Mouse (Mus musculus): Measurements from ENCODE around the gene Rptor. TPM values are rescaled to one million over a fixed set of nuclear protein-coding genes. Genes with fewer than 3 reads are reported as not detected.

Gene Rptor
- total RNA-seq, 2 experiments from 2014 or later: 62.9 to 67.5 TPM

DNA sequence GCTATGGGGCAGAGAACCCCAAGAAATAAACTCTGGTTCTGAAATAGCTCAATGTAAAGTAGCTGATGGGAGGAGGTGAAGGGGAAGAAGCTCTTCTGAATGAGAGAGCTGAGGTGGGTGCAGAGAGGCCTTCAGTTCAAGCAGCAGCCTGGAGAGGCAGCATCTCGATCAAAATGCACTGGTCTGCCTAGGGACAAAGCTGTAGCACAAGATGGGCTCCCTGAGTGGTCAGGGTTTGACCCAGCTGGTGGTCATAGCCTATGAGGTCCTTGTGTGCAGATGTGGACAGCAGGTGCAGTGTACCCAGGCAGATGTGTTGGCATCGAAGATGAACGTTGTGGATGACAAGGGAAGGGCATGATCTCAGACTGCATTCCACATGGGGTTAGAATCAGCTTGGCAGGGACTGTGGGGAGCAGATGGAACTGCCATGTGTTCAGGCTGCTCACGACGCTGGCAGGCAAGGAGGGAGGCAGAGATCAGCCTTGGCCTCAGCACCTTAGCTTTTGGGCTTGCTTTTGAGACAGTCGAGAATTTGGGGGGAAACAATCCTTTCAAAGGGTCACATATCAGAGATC, 221.5 kb downstream of the Rptor start:
- no peak for DNase-seq (ENCODE audit: low spot score in 2 of 2)
- intact Hi-C loops (cut with DNase I): no loop called here

DNA sequence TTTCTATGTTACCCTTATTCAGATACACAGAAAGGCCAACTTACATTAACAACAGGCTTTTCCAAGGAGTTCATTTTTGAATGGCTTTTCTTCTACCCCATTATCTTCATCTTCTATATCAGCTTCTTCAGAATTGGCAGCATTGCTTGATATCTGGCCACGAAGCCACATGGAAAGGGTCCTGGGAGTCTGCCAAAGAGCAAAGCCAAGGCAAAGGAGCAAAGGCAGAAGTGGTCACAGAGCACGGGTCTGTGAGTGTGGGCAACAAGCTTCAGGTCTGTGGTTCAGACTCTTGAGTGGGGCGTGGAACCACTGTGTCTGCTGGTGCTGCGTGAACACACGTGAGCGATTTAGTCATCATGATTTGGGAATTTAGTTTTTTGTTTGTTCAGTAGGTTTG, 223.1 kb downstream of the Rptor start:
- no peak for DNase-seq (ENCODE audit: low spot score in 2 of 2)
- intact Hi-C loops (cut with DNase I): no loop called here

DNA sequence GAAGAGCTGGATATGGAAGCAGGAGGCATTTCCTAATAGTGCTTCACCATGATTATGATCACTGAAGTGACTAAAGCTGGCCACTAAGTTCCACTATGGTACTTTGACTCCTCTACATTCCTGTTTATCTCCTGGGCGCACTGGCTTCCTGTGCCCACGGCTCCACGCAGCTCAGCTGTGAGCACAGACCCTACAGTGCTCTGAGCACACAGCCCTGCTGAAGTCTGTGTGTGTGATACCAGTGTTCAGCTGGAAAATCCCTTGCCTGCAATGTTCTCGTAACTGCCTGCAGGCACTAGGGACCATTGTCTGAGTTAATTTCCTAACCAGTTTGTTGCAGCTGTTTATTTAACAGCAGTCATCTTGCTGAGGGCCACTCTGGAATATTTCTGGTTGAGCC, 223.5 kb downstream of the Rptor start:
- intact Hi-C loops (cut with DNase I): no loop called here
- DNase-seq (ENCODE audit: low spot score in 2 of 2): no peak

DNA sequence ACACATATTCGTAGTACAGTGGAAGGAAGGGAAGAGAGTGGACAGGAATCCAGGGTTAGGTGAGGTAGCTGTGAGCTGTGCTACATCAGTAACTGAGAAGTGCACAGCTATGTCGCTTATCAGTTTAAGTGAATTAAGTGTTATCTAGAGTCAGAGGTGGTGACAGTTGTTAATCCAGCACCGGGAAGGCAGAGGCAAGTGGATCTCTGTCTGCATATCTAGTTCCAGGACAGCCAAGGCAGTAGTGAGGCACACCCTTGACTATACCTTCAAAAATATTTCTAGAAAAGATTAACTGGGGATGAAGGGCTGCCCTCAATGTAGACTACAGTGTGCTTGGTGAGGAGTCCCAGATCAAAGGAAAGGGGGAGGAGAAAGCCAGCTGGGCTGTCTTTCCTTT, 226.4 kb downstream of the Rptor start:
- DNase-seq (ENCODE audit: low spot score in 2 of 2): no peak
- intact Hi-C loops (cut with DNase I): no loop called here

DNA sequence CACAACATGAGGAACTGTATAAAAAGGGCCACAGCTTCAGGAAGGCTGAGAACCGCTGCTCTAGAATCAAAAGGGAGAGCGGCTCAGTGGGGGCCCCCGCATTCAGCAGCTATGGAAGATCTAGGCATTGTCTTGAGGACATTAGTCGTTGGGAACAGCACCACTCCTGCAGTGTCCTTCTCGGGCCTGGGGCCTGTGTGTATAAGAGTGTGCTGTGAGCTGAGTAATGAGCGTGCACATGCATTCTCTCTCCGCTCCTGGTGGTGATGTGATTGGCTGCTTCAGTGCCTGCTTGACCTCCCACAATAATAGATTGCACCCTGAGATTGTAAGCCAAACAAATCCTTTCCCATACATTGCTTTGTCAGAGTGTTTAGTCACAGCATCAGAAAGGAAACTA, 229.0 kb downstream of the Rptor start:
- intact Hi-C loops (cut with DNase I): no loop called here
- no peak for DNase-seq (ENCODE audit: low spot score in 2 of 2)

DNA sequence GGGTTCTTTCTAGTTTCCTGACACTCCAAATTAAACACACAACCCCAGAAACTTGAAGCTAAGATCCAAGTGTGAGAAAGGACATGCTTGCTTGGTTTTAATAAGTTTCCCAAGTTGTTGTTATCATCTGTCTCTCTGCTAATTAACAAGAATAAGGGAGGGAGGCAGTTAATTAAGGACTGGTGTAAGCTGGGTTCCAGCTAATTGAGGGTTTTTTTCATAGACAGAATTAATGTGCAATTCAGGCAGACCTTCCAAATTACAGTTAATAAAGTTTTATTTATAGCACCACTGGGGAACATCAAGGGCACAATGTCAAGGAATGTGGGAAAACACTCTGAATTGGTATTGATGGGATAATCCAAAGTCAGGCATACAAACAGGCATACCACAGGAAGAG, 230.6 kb downstream of the Rptor start:
- DNase-seq (ENCODE audit: low spot score in 2 of 2): no peak
- intact Hi-C loops (cut with DNase I): no loop called here

DNA sequence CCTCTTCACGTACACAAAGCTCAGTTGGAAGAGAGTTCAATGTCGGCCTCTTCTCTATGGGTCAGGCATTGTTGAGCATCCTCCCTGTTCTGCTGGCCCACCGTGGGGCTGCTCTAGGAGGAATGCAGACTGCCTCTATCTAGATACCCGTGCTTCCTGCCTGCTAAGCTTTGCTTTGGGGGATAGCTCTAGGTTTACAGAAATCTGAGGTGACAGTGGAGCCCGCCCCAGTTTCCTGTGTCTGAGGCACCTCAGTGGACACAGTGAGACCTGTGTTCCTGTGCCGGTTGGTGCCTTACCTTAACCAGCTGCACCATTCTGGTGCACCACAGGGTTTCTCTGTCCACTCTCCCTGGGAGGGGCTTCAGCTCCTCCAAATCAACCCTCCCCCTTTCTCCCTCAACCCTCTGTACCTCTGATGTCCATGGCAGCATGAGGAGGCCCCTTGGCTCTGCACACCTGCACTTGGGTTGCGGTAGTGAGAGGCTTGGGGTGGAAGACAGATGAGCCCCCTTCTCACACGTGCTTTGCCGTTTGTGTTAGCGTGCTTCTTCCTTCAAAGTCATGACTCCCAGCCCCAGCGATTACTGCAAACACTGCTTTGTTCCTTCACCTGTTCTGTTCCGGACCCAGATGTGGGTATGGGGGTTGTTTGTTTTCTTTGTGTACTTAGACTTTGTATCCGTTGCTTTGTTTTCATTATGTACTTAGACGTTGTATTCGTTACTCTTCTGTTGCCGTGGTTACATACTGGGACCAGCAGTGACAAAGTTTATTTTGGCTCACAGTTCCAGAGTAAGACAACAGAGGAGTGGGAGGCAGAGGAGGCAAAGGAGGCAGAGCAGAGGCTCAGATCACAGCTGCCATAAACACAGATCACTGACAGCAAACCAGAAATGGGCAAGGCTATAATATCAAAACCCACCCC, 231.4 kb downstream of the Rptor start:
- intact Hi-C loops (cut with DNase I): no loop called here
- DNase-seq (ENCODE audit: low spot score in 2 of 2): no peak

DNA sequence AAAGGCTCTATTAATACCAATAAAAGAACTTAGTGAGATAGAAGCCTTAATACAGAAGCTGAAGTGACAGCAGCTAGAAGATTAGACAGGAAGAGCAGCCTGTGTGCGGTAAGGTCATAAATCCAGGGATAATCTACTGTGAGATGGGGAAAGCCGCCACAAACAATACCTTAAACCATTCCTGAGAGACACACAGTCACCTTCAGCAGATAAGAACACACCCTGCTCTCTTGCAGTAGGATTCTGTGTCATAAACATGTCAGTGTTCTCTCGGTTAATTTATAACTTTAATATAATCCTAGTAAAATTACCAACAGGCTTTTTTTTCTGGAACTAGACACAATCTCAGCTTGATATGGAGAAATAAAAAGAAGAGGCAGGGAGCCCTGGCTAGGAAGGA, 233.6 kb downstream of the Rptor start:
- no peak for DNase-seq (ENCODE audit: low spot score in 2 of 2)
- intact Hi-C loops (cut with DNase I): no loop called here

DNA sequence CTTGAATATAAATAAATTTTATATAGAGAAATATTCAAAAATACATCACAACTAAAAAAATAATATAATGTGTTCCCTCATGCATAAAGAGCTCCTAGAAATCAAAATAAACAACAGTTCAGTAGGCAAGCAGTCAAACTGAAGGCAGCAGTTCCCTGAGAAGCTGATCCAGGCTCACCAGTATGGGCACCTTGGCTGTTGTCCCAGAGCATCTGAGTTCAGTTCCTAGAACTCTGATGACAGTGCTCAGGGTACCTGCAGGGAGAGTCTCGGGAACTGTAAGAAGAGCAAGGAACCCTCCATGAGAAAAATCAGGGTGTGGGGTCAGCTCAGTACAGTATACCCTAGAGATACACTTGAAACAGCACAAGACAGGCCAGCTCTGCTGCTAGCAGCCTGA, 235.1 kb downstream of the Rptor start:
- intact Hi-C loops (cut with DNase I): no loop called here

DNA sequence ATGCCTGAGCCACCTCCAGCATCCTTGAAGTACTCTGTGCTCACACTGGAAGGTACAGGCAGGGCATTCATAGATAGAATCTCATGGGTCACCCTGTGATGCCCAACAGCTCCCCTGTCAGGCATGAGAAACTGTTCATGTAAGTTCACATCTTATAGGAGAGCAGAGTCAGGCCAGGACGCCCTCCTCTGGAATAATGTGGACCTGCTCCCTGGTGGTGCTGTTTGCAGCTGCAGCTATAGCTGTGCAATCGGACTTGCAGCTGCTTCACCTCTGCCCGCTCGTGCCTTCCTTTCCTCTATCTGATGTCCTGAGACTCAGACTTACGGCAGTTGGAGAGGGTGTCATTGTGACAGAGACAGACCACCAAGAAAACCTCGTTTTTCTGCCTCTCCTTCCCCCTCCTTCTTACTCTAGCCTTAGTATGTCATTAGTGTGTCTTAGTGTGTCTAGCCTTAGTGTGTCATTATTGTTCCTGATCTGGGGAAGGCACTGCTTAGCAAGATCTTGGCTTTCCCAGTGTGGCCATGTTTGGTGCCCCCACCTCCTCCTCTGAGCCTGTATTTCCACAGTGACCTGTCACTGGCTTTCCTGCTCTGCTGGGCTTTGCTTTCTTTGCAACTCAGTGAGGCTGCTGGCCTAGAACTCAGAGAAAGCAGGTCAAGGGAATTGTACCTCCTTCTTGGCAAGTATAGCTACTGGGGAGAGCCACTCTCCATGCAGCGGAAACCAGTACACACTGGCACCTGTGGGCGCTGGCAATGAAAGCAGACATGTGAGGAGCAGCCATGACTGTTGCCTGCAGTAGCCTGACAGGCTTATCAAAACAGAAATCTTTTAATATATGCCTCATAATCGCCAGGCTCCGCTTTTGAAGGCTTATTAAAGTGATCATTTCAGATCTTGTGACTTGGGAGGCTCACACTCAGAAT, 237.0 kb downstream of the Rptor start:
- intact Hi-C loops (cut with DNase I): no loop called here
- no peak for DNase-seq (ENCODE audit: low spot score in 2 of 2)

More for the DNA sequence above, 235.1 kb downstream of the Rptor start:
- no peak for DNase-seq (ENCODE audit: low spot score in 2 of 2)

DNA sequence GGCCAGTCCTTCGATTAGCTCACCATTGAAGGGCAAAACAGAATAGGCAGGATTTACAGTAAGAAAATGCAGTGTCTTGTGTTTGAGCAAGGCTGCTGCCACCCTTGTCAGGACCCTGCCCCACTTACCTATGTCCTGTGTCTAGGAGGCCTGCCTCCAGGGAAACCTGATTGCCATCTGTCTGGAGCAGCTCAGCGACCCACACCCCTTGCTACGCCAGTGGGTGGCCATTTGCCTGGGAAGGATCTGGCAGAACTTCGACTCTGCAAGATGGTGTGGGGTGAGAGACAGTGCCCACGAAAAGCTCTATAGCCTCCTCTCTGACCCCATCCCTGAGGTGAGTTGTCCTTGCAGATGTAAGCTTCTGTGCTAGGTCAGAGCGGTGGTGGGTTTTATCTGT, 243.9 kb downstream of the Rptor start:
- DNase-seq (ENCODE audit: low spot score in 2 of 2): no peak
- intact Hi-C loops (cut with DNase I): no loop called here

DNA sequence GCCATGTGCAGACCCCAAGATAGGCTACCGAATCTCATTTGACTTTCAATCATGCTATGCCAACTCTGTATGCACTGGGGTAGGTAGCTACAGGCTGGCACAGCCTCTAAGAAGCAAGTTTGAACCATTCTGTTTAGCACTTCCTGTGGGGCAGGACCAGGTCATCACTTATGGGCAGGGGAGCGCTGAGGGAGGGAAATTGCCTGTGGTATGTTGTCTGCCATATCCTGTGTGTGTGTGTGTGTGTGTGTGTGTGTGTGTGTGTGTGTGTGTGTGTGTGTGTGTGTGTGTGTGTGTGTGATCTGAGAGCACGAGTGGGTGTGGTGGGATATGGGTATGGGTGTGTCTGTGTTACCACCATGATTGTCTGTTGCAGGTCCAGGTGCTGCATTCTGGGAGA, 244.4 kb downstream of the Rptor start:
- intact Hi-C loops (cut with DNase I): no loop called here
- DNase-seq (ENCODE audit: low spot score in 2 of 2): no peak

DNA sequence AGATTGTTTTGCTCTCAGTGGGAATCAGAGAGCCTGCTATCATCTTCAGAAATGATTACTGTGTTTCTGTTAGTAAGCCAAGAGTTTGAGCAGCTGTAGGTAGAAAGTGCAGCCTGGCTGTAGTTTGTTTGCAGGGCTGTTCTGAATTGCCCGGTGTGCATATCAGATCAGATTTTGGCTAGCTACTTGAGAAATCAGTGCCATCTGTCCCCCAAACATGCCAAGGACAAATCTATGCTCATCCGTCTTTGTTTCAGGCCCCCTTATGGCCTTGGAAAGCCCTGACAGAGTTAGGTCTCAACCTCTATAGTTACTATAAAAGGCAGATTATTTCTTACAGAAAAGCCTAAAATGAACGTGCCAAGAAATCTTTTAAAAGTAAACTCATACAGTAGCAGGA, 244.9 kb downstream of the Rptor start:
- intact Hi-C loops (cut with DNase I): no loop called here
- DNase-seq (ENCODE audit: low spot score in 2 of 2): no peak

DNA sequence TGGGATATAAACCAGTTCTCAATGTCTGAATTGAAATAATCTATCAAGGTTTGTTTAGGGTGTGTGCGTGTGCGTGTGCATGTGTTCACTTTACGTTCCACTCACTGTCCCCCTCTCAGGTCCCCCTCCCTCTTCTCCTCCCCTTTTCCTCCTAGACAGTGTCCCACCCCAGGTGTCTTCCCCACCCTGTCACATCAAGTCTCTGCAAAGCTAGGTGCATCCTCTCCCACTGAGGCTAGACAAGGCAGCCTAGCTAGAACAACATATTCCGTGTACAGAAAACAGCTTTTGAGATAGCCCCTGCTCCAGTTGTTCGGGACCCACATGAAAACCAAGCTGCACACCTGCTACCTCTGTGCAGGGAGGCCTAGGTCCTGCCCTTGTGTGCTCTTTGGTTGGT, 245.5 kb downstream of the Rptor start:
- intact Hi-C loops (cut with DNase I): no loop called here
- no peak for DNase-seq (ENCODE audit: low spot score in 2 of 2)

DNA sequence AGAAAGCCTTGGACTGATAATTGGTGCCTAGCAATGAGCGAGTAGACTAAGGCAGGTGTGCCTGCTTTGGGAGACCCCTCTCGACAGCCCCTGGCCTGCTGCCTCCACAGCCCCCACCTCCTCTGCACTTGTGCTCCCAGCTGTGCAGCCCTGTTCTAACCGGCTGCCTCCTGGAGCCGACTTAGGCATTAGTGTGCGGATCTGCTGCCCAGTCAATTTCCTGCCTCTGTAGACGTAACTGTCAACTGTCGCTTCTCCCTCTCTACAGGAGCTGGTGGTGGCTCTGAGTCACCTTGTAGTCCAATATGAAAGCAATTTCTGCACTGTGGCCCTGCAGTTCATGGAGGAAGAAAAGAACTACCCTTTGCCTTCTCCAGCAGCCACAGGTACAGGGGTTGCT, 253.3 kb downstream of the Rptor start:
- intact Hi-C loops (cut with DNase I): no loop called here
- DNase-seq (ENCODE audit: low spot score in 2 of 2): no peak

DNA sequence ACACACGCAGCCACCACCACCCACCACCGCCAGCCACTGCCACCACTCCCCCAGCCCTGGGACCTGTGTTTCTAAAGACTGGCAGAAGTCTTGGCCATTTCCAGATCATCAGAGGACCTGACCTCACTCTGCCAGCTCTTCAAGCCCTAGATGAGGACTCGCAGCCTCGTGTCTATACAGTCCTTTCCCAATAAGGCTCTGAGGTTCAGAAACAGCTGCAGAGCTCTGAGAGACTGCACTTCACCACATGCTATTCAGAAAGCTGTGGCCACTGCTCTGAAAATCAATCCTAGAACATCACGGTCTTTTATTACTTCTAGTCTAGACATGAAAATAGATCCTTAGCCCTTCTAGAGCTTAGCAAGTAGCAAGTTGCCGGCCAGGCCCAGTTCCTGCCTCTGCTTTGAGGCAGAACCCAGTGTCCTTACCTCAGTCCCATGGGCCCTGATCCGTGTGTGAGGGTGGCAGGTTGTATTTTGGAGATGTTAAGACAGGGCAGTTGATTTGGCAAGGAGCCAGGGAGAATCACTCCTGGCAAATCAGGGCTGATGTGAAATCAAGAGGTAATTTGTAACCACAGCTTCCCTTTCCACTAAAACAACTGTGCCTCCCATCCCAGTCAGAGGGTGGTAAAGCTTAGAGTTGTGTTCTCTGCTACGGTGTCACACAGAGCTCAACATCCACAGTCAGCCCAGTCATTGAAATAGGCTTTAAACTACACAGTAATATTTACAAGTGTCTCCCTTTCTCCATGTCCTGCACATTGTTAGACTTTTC, 260.0 kb downstream of the Rptor start:
- DNase-seq (ENCODE audit: low spot score in 2 of 2): no peak
- intact Hi-C loops (cut with DNase I): loop anchor here (5.0 kb wide), 1 partner anchor 65 kb away; no protein-coding TSS in a partner anchor

DNA sequence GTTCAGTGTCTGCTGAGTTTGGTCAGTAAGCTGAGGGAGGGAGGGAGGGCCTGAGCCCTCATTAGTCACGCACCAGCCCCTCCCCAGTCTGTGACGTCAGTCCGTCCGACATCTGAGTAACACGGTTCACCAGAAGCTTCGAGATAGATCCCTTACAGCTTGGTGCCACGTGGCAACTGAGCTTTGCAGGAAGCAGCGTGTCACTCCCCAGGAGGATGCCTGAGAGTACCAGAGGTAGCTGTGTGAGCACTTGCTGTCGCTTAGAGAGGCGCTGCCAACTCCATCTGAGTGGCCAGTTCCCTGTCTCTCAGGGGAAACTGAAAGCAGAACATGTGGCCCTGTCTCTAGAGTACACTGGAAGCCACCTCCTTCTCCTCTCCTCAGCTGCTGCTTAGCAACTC, 260.7 kb downstream of the Rptor start:
- DNase-seq (ENCODE audit: low spot score in 2 of 2): peak in 1 of 2 experiments; percentile 20
- intact Hi-C loops (cut with DNase I): loop anchor here (5.0 kb wide), 1 partner anchor 66 kb away; no protein-coding TSS in a partner anchor

DNA sequence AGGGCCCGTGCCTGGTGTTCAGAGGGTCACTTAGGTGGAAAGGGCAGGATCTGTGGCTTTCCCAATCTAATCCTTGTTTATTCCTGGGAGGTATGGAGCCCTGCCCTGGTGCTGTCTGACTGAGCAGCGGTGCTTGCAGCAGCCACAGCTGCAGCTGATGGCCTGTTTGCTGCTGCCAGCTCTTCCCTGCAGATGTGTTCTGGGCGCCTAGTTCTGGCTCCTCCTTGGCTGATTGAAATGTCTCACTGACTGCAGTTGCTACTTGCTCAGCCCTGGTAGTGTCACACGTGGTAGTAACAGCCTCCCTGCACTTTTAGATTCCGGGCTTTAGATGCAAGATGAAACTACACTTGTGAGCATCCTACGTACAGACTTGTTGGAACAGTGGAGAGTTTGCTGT, 264.1 kb downstream of the Rptor start:
- no peak for DNase-seq (ENCODE audit: low spot score in 2 of 2)
- intact Hi-C loops (cut with DNase I): no loop called here

DNA sequence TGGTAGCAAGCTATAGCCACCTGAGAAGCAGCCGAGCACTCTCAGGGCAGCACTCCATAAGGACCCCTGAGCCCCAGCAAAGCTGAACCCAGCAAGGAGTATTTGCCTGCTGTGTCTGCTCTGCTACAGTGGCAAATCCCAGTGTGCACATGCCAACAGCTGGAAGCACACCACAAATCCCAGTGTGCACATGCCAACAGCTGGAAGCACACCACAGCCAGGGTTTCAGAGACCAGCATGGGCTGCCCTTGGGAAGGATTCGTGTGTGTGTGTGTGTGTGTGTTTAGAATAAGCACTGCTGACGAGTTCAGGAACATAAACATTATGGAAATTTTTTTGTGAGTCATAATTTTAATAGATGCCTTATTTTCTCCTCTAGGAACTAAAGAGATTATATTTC, 265.4 kb downstream of the Rptor start:
- intact Hi-C loops (cut with DNase I): no loop called here
- no peak for DNase-seq (ENCODE audit: low spot score in 2 of 2)

All from left cerebral cortex, postnatal 36 days (tissue).